Mouse (Mus musculus) spleen, postnatal 10 days (tissue): ENCODE measurements around the gene Hc.
A peak's percentile ranks its signal among the peaks of the same experiment; 100 is the strongest.

Source experiments
- DNase-seq, 2 experiments: peaks; one replicate each; pipeline ENCODE4 v3.0.0; 2021 to 2022; ENCODE audit warnings: low spot score in 2 of 2

The Hc gene

GRCm38 (mm10) chr2:34954344-34954743, 106.9 kb downstream of the Hc start:
- no peak for DNase-seq

- DNase-seq, result no peak
Observed at GRCm38 (mm10) chr2:34953547-34954116, 107.6 kb downstream of the Hc start.

- peak in 1 of 2 experiments; percentile 34 for DNase-seq
Observed at GRCm38 (mm10) chr2:34953018-34953417, 108.2 kb downstream of the Hc start.

DNA sequence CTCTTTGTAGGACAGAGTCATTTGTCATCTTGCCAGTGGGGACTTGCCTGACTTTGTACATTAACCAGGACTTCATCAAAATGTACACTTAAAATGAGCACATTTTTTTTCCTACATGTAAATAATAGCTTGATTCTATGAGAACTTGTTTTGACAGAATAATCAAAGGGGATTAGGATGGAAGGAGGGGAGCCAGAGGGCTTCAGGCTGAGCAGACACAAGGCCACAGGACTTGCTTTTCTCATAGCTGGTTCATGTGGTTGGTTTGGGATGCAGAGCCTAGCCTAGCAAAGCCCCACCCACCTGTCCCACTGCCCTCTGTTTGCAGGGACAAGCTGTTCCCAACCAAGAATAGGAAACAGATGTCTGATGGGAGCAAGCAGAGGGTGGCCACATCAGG, 109.8 kb downstream of the Hc start:
- no peak for DNase-seq

DNA sequence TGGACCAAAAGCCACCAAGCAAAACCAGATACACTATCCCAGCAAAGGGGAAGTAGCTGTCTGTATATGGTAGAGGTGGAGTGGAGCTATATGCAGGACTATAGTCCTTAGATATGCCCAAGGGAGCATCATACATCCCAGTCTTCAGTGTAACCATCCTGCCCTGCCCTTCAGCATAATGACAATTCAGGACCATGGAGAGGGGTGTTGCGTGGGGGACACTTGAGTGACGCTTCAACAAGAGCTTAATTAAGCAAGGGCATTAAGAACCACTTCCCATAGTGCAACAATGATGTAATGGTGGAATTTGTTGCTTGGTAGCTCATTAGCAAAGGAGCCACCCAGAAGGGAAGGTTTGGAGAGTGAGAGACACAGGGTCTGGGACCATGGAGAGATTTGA, 112.6 kb downstream of the Hc start:
- no peak for DNase-seq

- DNase-seq, result no peak
Observed at GRCm38 (mm10) chr2:34946046-34946445, 115.2 kb downstream of the Hc start.

- no peak for DNase-seq
Observed at GRCm38 (mm10) chr2:34945580-34945979, 115.7 kb downstream of the Hc start.

DNA sequence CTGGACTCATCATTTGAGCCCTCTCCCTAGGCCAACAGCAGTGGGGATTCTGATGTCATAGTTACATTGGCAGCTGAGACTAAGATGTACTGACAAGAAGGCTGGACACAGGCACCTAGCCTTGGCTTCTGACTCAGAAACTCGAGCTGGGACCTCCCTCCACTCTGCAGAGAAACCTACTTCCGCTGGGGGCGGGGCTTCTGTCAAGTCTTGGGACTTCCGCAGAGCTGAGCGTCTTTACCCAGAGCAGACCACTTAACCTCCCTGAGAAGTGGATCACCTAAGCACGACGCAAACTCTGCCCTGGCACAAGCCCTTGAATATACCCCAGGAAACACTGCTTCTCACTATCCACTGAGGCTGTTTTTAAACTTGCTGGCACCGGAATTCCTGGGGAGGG, 116.5 kb downstream of the Hc start:
- peak; percentile 56 to 90 for DNase-seq

- no peak for DNase-seq
Observed at GRCm38 (mm10) chr2:34943556-34944120, 117.6 kb downstream of the Hc start.

DNA sequence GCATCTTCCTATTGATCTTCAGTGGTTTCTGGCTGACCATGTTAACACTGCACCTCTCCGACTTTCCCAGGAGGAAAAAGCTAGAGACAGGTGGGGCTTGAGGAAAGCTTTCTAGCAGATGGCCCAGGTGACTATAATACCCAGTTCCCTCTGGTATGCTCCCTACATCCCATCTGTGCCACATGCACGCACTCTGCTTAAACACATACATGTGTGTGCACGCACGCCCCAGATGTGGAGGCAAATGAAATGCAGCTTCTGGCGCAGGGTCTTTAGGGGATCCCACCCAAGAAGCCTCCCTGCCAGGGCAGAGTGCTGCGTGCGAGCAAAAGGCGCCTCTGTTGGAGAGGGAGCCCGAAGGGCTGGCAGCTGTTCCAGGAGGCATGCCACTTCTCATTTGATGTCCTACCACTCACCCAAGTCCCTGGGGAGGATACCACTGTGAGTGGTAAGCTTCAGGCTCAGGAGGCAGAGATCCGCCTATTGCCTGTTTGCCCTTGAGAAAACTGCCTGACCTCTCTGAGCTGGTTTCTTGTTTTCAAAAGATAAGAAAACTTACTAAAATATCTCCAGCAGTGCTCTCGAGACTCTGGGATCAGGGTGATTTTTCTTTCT, 120.1 kb downstream of the Hc start:
- peak in 1 of 2 experiments; percentile 30 for DNase-seq

DNA sequence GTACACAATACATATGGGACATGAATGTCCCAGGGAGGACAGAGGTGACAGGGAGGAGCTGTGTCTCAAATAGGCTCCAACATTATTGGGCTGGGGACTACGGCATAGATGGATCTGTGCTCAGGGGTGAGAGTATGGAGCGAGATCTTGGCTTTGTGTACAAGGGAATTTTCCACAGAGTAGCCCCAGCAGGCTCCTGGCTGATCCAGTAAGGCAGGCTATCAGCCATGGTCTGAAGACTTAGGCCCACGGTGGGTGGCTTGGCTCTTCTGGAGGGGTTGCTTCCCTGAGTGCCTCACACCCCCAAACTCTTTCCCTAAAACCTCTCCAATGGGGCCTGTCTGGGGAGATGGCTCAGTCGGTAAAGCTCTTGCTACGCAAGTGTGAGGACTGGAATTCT, 121.0 kb downstream of the Hc start:
- no peak for DNase-seq

- no peak for DNase-seq
Observed at GRCm38 (mm10) chr2:34938269-34939208, 122.7 kb downstream of the Hc start.

GRCm38 (mm10) chr2:34937460-34937859, 123.8 kb downstream of the Hc start:
- DNase-seq, result no peak
